8 mouse cellular contexts compared by ENCODE assay signal in the genomic region with DNA sequence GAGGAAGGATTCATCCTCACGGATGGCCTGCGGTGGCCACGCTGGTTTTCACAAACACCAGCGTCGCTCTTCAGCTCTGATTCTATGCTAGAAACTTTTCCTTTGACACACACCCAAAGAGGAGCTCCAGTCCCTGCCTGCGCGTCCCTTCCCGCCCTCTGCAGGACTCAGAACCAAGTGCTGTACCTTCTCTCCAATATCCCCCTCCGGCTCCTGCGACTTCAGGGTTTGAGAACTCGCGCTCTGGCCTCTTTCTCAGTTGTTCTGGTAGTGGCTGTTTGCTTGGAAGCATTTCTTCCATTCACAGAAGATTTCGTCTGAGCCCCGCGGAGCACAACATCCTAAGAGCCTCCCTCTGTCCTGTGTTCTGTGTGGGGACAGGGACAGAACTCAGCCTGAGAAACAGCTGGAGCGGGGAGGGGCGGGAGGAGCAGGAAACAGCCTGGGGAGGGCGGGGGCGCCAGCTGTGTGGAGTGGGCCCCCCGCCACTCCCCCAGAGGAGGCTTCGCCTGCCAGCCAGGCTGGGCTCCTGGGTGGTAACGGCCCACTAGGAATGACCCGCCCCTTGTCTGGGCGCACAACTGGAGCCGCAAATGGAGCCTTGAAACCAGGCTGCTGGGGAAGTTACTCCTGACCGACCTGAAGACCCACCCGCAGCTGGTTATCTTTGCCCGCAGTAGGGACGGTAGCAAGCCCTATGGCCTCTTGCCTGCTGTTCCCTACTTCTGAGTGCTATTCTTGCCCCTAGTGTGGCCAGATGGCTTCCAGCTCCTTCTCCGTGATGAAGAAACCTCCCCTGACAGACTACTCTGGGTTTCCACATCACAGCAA. TPM values are rescaled to one million over a fixed set of nuclear protein-coding genes. Genes with fewer than 3 reads are reported as not detected.
A peak's percentile ranks its signal among the peaks of the same experiment; 100 is the strongest.
DNase-seq lines count a peak whose midpoint lies in the region; ATAC-seq lines count a peak whose summit lies in the region.

A gene (minus strand): TSS at position 392 of the 831 bp plus-strand sequence.

- peaks cover 15% of the 10 kb centered on the region; the same call in 1 of the 2 replicates for H3K27me3 ChIP-seq in hindbrain, embryonic 14.5 days (ENCODE audit: control insufficient read depth, insufficient read depth, low read length)
- peaks cover 30% of the 10 kb centered on the region for H3K27me3 ChIP-seq in neural tube, embryonic 13.5 days

- H3K36me3 ChIP-seq in hindbrain, embryonic 14.5 days (replicated peaks; ENCODE audit: control insufficient read depth, insufficient read depth): no peaks in the 10 kb centered on the region
- H3K36me3 ChIP-seq in neural tube, embryonic 13.5 days: no peaks in the 10 kb centered on the region

- no peak within 1 kb of the TSS for H3K27ac ChIP-seq in hindbrain, embryonic 14.5 days
- H3K27ac ChIP-seq in neural tube, embryonic 13.5 days (replicated peaks): no peak within 1 kb of the TSS; the same call in 1 of the 2 replicates

- 10% methylated on average over 30 of the region's 30 CpGs for WGBS in hindbrain, embryonic 14.5 days
- WGBS in neural tube, embryonic 13.5 days: 9% methylated on average over 30 of the region's 30 CpGs

- H3K4me1 ChIP-seq in hindbrain, embryonic 14.5 days (replicated peaks; ENCODE audit: control insufficient read depth, insufficient read depth, low read length): 0 out of 2 replicates have a peak, but pooled peaks cover 6% of the 10 kb centered on the region
- H3K4me1 ChIP-seq in neural tube, embryonic 13.5 days (replicated peaks): peaks cover 18% of the 10 kb centered on the region

- ATAC-seq in hindbrain, embryonic 14.5 days (ENCODE audit: low FRiP score): no peak
- ATAC-seq in neural tube, embryonic 13.5 days (ENCODE audit: low read depth): peak; percentile 22
- ATAC-seq in activated CD4-positive, CD25-positive, alpha-beta regulatory T cell, adult 4 months: no peak

- H3K4me3 ChIP-seq in hindbrain, embryonic 14.5 days (replicated peaks; ENCODE audit: low read length): 0 out of 2 replicates have a peak within 1 kb of the TSS, but pooled peaks have one; percentile 7
- H3K4me3 ChIP-seq in neural tube, embryonic 13.5 days: peak within 1 kb of the TSS; percentile 22

- no peaks in the 10 kb centered on the region for H3K9me3 ChIP-seq in hindbrain, embryonic 14.5 days (ENCODE audit: control insufficient read depth, low read length)
- H3K9me3 ChIP-seq in neural tube, embryonic 13.5 days: no peaks in the 10 kb centered on the region

- H3K4me2 ChIP-seq in hindbrain, embryonic 14.5 days (replicated peaks): peak within 1 kb of the TSS; percentile 23; the same call in 1 of the 2 replicates
- peak within 1 kb of the TSS; percentile 40 for H3K4me2 ChIP-seq in neural tube, embryonic 13.5 days

- H3K9ac ChIP-seq in hindbrain, embryonic 14.5 days: no peak within 1 kb of the TSS
- peak within 1 kb of the TSS; percentile 45 for H3K9ac ChIP-seq in neural tube, embryonic 13.5 days

- peak; percentile 19 for DNase-seq in ES-CJ7 (ENCODE audit: low read depth, low spot score)
- no peak for DNase-seq in adrenal gland, postnatal 25 days
- peak; percentile 80 for DNase-seq in gastrocnemius, postnatal 14 days
- DNase-seq in hindbrain, embryonic 14.5 days (ENCODE audit: low spot score): no peak
- DNase-seq in lung, adult 18-20 months: peak; percentile 54 to 68
- no peak for DNase-seq in layer of hippocampus, adult 11-12 months (ENCODE audit: low spot score)

- intact Hi-C loops in gastrocnemius, postnatal 14 days (cut with DNase I; ENCODE audit: low total_unique reads): no loop called here

RNA-seq across cellular contexts. Expression of the gene that starts here (rescaled TPM):
- total RNA-seq in adrenal gland, postnatal 25 days (2021): 9.3 and 12.9 TPM in 2 replicates
- 10 to 100 TPM; 14.6 to 14.8 TPM for total RNA-seq in gastrocnemius, postnatal 14 days (2021)
- polyA plus RNA-seq in hindbrain, embryonic 14.5 days (2014; fragmentation: Nextera tagmentation; extraction: Ambion mirVana): 1.7 and 2.7 TPM in 2 replicates
- 2.2 and 2.6 TPM in 2 replicates for polyA plus RNA-seq in neural tube, embryonic 13.5 days (2015; fragmentation: Nextera tagmentation; extraction: Ambion mirVana)
- polyA plus RNA-seq in activated CD4-positive, CD25-positive, alpha-beta regulatory T cell, adult 4 months (2017; shearing (Covaris generic)): not detected

Comparison
In these comparisons a context has a peak if more than half of its experiments do, and no peak if none do; other contexts are left out.
1. DNase-seq: peak in ES-CJ7 (single experiment), gastrocnemius, postnatal 14 days (single experiment) and lung, adult 18-20 months (2 of 2); none in adrenal gland, postnatal 25 days (single experiment), hindbrain, embryonic 14.5 days (single experiment) and layer of hippocampus, adult 11-12 months (single experiment).